Mouse (Mus musculus): ENCODE results near the gene Ermard. TPM values are rescaled to one million over a fixed set of nuclear protein-coding genes. Genes with fewer than 3 reads are reported as not detected.

Gene Ermard
- polyA plus RNA-seq, 1 experiment, result 42.7 TPM

DNA sequence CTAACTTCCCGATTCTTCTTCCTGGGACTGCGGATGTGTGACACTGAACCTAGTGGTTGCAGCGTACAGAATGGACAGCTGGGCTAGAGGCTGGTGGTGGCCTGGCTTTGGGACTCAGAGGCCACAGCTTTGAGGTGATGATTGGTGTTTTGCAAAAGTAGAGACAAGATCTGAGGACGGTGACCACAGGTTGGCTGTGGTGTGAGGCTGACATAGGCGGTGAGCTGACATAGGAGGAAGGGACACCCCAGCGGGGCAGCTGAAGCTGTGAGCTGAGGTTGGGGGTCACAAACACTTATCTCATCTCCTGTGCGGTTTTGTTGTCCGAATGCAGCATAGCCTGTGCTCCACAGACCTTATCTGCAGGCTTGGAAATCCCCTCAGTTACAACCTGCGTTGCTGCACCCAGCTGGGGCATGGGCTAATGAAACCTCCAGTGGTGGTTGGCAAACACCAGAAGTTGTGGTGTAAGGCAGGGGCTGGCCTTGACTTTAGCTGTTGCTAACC, 66.2 kb downstream of the Ermard start:
- TF ChIP-seq CTCF (conservative IDR thresholded peaks at IDR 0.05; ENCODE audit: insufficient read depth, insufficient read length, low read depth, low read length) (no peak), POLR2A (IDR thresholded peaks at IDR 0.05; ENCODE audit: low read depth, low read length) (no peak)
- Histone ChIP-seq H3K4me1 (ENCODE audit: control insufficient read depth, insufficient read depth, low read length) (no peaks in the 10 kb centered on the region), H3K36me3 (ENCODE audit: control insufficient read depth, insufficient read depth, low read length) (no peaks in the 10 kb centered on the region), H3K27ac (ENCODE audit: insufficient read depth, low read depth, low read length) (no peak overlapping the region), H3K4me3 (ENCODE audit: insufficient read depth, low read depth, low read length) (no peak overlapping the region), H3K27me3 (replicated peaks; ENCODE audit: control insufficient read depth, insufficient read depth, low read length) (no peaks in the 10 kb centered on the region)
- DNase-seq, result no peak
- 91% methylated on average over 9 of the region's 9 CpGs for WGBS

DNA sequence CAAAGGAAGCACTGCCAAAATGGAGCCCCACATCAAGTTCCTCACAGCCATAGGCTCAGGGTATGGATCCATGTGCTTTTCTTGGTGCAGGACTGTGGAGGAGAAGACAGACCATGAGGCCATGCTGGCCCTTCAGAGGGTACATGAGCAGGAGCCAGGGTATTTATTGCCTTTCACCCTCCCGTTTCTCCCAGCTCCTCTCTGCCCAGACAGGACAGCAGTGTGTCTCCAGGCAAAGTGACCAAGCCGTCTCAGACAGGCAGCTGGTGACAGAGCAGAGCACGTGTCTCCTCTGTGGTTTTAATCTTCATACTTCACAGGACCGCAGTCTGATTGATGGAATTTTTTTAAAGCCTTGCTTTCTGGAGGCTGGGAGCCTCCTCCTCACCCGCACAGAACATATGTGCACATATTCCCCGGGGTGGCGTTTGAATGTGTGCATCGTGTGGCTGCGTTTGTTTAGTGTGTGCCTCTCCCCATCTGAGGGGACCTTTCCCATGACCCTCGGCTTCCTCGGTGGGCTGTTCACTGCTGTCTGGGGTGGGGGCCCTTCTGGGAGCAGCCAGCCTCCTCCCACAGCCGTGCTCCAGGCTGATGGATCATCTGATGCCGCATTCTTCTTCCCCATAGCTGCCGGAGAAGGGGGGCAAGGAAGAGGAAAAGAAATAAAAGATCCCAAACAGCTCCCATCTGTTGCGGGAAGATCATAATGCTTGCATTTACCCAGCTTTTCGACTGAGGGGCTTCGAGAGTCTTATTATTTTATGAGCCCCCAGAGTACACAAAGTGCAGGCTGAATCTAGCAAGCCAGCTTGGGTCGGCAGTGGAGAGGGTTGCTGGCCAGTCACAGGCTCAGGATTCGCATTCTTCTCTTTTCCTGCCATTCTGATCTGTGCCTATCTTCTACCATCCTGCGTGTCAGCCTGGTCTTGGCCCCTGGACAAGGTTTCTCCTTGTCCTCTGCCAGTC, 67.7 kb downstream of the Ermard start:
- DNase-seq, result no peak
- H3K4me3 ChIP-seq (ENCODE audit: insufficient read depth, low read depth, low read length), result no peak overlapping the region

DNA sequence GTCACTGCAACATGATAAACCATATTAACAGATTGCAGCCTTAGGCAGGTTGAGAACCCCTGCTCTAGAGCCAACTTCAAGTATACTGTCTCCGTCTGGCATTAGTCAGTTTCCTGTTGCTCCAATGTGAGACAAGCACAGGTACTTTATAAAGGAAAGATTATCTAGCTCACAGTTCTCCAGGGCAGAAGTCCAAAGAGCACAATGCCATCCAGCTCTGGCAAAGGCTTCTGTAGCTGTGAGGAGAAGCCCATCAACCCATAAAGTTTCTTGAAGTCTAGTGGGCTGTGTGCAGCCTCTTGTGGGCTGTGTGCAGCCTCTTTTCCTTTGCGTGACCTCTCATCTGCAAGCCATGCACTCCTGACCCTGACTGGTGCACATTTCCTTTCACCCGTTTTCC, 74.5 kb downstream of the Ermard start:
- Histone ChIP-seq H3K27me3 (replicated peaks; ENCODE audit: control insufficient read depth, insufficient read depth, low read length) (no peaks in the 10 kb centered on the region), H3K4me1 (ENCODE audit: control insufficient read depth, insufficient read depth, low read length) (0 out of 2 replicates have a peak, but pooled peaks cover 4% of the 10 kb centered on the region), H3K27ac (ENCODE audit: insufficient read depth, low read depth, low read length) (no peak overlapping the region), H3K36me3 (ENCODE audit: control insufficient read depth, insufficient read depth, low read length) (no peaks in the 10 kb centered on the region), H3K4me3 (ENCODE audit: insufficient read depth, low read depth, low read length) (no peak overlapping the region)
- TF ChIP-seq CTCF (conservative IDR thresholded peaks at IDR 0.05; ENCODE audit: insufficient read depth, insufficient read length, low read depth, low read length) (no peak), POLR2A (IDR thresholded peaks at IDR 0.05; ENCODE audit: low read depth, low read length) (no peak)
- 49% methylated on average over 3 of the region's 3 CpGs for WGBS
- peak; percentile 43 for DNase-seq

More for the DNA sequence above, 67.7 kb downstream of the Ermard start:
- Histone ChIP-seq H3K27ac (ENCODE audit: insufficient read depth, low read depth, low read length) (no peak overlapping the region), H3K4me1 (ENCODE audit: control insufficient read depth, insufficient read depth, low read length) (no peaks in the 10 kb centered on the region), H3K36me3 (ENCODE audit: control insufficient read depth, insufficient read depth, low read length) (no peaks in the 10 kb centered on the region), H3K27me3 (replicated peaks; ENCODE audit: control insufficient read depth, insufficient read depth, low read length) (no peaks in the 10 kb centered on the region)
- no peak for TF ChIP-seq POLR2A (IDR thresholded peaks at IDR 0.05; ENCODE audit: low read depth, low read length)
- TF ChIP-seq CTCF (conservative IDR thresholded peaks at IDR 0.05; ENCODE audit: insufficient read depth, insufficient read length, low read depth, low read length), result no peak
- 30% methylated on average over 20 of the region's 20 CpGs for WGBS

DNA sequence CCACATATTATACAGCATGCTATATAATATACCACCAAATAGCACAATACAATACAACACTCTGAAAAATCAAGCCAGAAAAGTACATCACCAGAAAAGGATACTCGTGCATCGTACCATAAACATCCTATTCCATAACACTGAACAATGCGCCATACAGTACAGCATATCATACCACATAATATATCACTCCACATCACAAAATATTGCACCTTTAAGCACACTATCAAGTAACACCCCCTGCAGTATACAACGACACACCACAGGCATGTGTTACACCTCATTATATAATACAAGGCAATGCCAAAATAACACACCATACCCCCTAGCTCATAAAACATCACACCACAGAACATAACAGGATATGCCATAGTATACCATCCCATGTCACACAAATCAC, 79.1 kb downstream of the Ermard start:
- H3K27ac ChIP-seq (ENCODE audit: insufficient read depth, low read depth, low read length), result no peak overlapping the region
- H3K36me3 ChIP-seq (ENCODE audit: control insufficient read depth, insufficient read depth, low read length), result no peaks in the 10 kb centered on the region
- TF ChIP-seq POLR2A (IDR thresholded peaks at IDR 0.05; ENCODE audit: low read depth, low read length) (no peak), CTCF (conservative IDR thresholded peaks at IDR 0.05; ENCODE audit: insufficient read depth, insufficient read length, low read depth, low read length) (no peak)
- H3K4me1 ChIP-seq (ENCODE audit: control insufficient read depth, insufficient read depth, low read length), result 0 out of 2 replicates have a peak, but pooled peaks cover 3% of the 10 kb centered on the region
- H3K27me3 ChIP-seq (replicated peaks; ENCODE audit: control insufficient read depth, insufficient read depth, low read length), result no peaks in the 10 kb centered on the region
- no peak overlapping the region for H3K4me3 ChIP-seq (ENCODE audit: insufficient read depth, low read depth, low read length)
- 94% methylated on average over 4 of the region's 4 CpGs for whole genome bisulfite sequencing
- DNase-seq, result no peak

DNA sequence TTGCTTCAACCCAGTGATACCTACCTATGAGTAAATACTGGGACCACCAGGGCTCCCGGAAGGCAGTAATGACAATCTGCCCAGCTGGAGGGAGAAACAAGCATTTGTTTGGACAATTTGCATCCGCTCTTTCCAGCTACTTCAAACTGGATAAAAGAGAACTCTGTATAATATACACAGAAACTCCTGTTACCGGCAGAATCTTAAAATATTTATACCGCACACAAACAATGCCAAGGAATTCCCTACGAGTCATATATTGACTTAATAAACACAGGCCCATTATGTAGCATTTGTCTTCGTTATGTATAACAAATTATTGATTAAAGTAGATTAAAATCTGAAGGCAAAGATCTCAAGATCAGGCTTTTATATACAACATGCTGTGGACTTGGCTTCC, 79.6 kb downstream of the Ermard start:
- no peaks in the 10 kb centered on the region for H3K36me3 ChIP-seq (ENCODE audit: control insufficient read depth, insufficient read depth, low read length)
- TF ChIP-seq CTCF (conservative IDR thresholded peaks at IDR 0.05; ENCODE audit: insufficient read depth, insufficient read length, low read depth, low read length), result no peak
- TF ChIP-seq POLR2A (IDR thresholded peaks at IDR 0.05; ENCODE audit: low read depth, low read length), result no peak
- H3K27me3 ChIP-seq (replicated peaks; ENCODE audit: control insufficient read depth, insufficient read depth, low read length), result no peaks in the 10 kb centered on the region
- H3K27ac ChIP-seq (ENCODE audit: insufficient read depth, low read depth, low read length), result no peak overlapping the region
- WGBS, result 90% methylated on average over 6 of the region's 6 CpGs
- no peaks in the 10 kb centered on the region for H3K4me1 ChIP-seq (ENCODE audit: control insufficient read depth, insufficient read depth, low read length)
- no peak overlapping the region for H3K4me3 ChIP-seq (ENCODE audit: insufficient read depth, low read depth, low read length)
- no peak for DNase-seq

DNA sequence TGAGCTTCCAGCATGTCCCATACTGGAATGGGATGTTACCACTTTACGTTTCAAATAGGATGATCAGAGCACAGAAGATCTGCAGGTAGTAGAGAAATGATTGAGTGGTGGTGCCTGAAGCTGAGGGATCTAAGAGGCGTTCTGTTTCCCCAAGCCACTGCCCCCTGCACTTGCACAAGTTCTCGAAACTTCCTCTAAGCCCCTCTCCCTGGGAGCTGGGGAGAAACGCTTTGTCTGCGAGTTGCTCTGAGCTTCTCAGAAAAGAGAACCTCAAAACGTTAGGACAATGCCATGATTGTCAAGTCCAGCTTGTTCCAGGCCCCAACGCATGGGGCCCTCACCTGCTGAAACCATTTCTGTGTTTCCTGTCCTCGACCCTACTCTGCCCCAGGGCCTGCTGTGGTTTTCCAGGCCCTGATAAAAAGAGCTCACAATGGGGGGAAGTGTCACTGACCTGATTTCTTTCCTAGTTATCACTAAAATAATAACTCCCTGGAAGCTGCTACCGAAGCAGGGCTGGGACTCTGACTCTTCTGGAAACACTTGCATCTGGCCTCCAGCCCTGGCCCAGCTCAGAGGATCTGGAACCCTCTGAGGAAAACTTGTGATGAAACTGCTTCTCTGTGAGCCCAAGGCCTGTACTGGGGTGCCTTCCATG, 88.8 kb downstream of the Ermard start:
- no peak for DNase-seq
- H3K27me3 ChIP-seq (replicated peaks; ENCODE audit: control insufficient read depth, insufficient read depth, low read length), result no peaks in the 10 kb centered on the region
- H3K4me1 ChIP-seq (ENCODE audit: control insufficient read depth, insufficient read depth, low read length), result no peaks in the 10 kb centered on the region
- WGBS, result 77% methylated on average over 9 of the region's 9 CpGs
- no peak overlapping the region for H3K27ac ChIP-seq (ENCODE audit: insufficient read depth, low read depth, low read length)
- H3K36me3 ChIP-seq (ENCODE audit: control insufficient read depth, insufficient read depth, low read length), result no peaks in the 10 kb centered on the region
- TF ChIP-seq CTCF (conservative IDR thresholded peaks at IDR 0.05; ENCODE audit: insufficient read depth, insufficient read length, low read depth, low read length) (no peak), POLR2A (IDR thresholded peaks at IDR 0.05; ENCODE audit: low read depth, low read length) (no peak)
- no peak overlapping the region for H3K4me3 ChIP-seq (ENCODE audit: insufficient read depth, low read depth, low read length)

DNA sequence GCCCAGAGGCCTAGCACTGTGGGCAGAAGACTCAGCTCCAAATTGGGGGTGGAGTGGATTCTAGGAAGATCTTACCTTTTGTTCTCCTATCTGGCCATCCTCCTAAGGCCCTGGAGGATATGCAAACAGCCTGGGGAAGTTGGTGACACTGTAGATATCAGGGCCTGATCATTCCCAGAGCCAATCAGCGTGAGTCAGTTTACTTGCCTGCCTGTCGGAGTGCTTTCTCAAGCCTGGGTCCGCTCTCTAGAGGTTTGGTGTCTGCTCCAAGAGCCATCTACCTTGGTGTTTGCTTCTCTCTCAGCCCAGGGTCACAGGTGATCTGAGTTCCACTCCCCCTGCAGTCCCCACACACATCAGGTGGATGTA, 89.3 kb downstream of the Ermard start:
- Histone ChIP-seq H3K36me3 (ENCODE audit: control insufficient read depth, insufficient read depth, low read length) (no peaks in the 10 kb centered on the region), H3K4me3 (ENCODE audit: insufficient read depth, low read depth, low read length) (no peak overlapping the region), H3K27ac (ENCODE audit: insufficient read depth, low read depth, low read length) (no peak overlapping the region), H3K27me3 (replicated peaks; ENCODE audit: control insufficient read depth, insufficient read depth, low read length) (no peaks in the 10 kb centered on the region), H3K4me1 (ENCODE audit: control insufficient read depth, insufficient read depth, low read length) (no peaks in the 10 kb centered on the region)
- no peak for DNase-seq
- WGBS, result 97% methylated on average over 3 of the region's 3 CpGs
- TF ChIP-seq POLR2A (IDR thresholded peaks at IDR 0.05; ENCODE audit: low read depth, low read length) (no peak), CTCF (conservative IDR thresholded peaks at IDR 0.05; ENCODE audit: insufficient read depth, insufficient read length, low read depth, low read length) (no peak)

All from kidney, adult 2 months (tissue).